Mouse (Mus musculus): ENCODE results near the gene Brwd3.

- TF ChIP-seq EP300 (optimal IDR thresholded peaks at IDR 0.05): no peak
- no peak for TF ChIP-seq CTCF (IDR thresholded peaks at IDR 0.05; ENCODE audit: low read depth)
Measured at GRCm38 (mm10) chrX:108832674-108833189, 1.4 kb downstream of the Brwd3 start.

Data from stomach, postnatal 0 days (tissue).